Mouse (Mus musculus) cerebellum, adult 9-11 months (tissue): ENCODE measurements around the gene Gpr146.

ENCODE experiments used
- DNase-seq: peaks from one replicate; pipeline ENCODE4 v3.0.0; 2022

Gpr146 gene

GRCm38 (mm10) chr5:139359244-139359643 lies 18.3 kb upstream of the Gpr146 start:
- DNase-seq: no peak

GRCm38 (mm10) chr5:139363858-139364257 lies 13.6 kb upstream of the Gpr146 start:
- DNase-seq: no peak

GRCm38 (mm10) chr5:139364260-139364910 lies 13.1 kb upstream of the Gpr146 start:
- peak; percentile 84 for DNase-seq

GRCm38 (mm10) chr5:139364911-139365571 lies 12.5 kb upstream of the Gpr146 start:
- DNase-seq: no peak

GRCm38 (mm10) chr5:139365827-139366226 lies 11.7 kb upstream of the Gpr146 start:
- DNase-seq: no peak

GRCm38 (mm10) chr5:139366484-139366883 lies 11.0 kb upstream of the Gpr146 start:
- no peak for DNase-seq

- DNase-seq: no peak
Observed at GRCm38 (mm10) chr5:139367884-139368458, 9.5 kb upstream of the Gpr146 start.

GRCm38 (mm10) chr5:139368638-139369320 lies 8.7 kb upstream of the Gpr146 start:
- no peak for DNase-seq

GRCm38 (mm10) chr5:139370336-139370735 lies 7.2 kb upstream of the Gpr146 start:
- no peak for DNase-seq

GRCm38 (mm10) chr5:139371118-139371517 lies 6.4 kb upstream of the Gpr146 start:
- DNase-seq: no peak

- DNase-seq: peak; percentile 89
Observed at GRCm38 (mm10) chr5:139371631-139372401, 5.7 kb upstream of the Gpr146 start.

- no peak for DNase-seq
Observed at GRCm38 (mm10) chr5:139373126-139373525, 4.4 kb upstream of the Gpr146 start.

GRCm38 (mm10) chr5:139373889-139374444 lies 3.5 kb upstream of the Gpr146 start:
- no peak for DNase-seq

- no peak for DNase-seq
Observed at GRCm38 (mm10) chr5:139374841-139375240, 2.7 kb upstream of the Gpr146 start.

GRCm38 (mm10) chr5:139378271-139378556 lies 717 bp downstream of the Gpr146 start:
- DNase-seq: no peak

GRCm38 (mm10) chr5:139378986-139379629 lies 1.6 kb downstream of the Gpr146 start:
- DNase-seq: no peak

- DNase-seq: no peak
Observed at GRCm38 (mm10) chr5:139379771-139380384, 2.4 kb downstream of the Gpr146 start.

- peak; percentile 94 for DNase-seq
Observed at GRCm38 (mm10) chr5:139380385-139381248, 3.1 kb downstream of the Gpr146 start.

- no peak for DNase-seq
Observed at GRCm38 (mm10) chr5:139381586-139382513, 4.4 kb downstream of the Gpr146 start.

- no peak for DNase-seq
Observed at GRCm38 (mm10) chr5:139382760-139383159, 5.3 kb downstream of the Gpr146 start.
